Mouse (Mus musculus) common myeloid progenitor, adult 5-6 weeks (primary cell): Measurements from ENCODE around the gene Ormdl3. TPM values are rescaled to one million over a fixed set of nuclear protein-coding genes. Genes with fewer than 3 reads are reported as not detected.

Experiments used
- ATAC-seq: replicated peaks from 2 replicates; pipeline ENCODE4 v1.8.0; 2016; ENCODE audit warnings: low read depth, mild to moderate bottlenecking, moderate TSS enrichment, inconsistent platforms; ENCODE audit not compliant: poor library complexity, severe bottlenecking
- total RNA-seq: library from RNA; stranded (forward); fragments of 200-1000, 187-1606 nt; gene quantifications from 2 replicates; pipeline ENCODE4 v1.2.3, GENCODE M21; 2017

The Ormdl3 gene
- total RNA-seq, 1 experiment from 2014 or later, result 19.2 TPM

- no peak for ATAC-seq
Measured at GRCm38 (mm10) chr11:98560942-98561341, 26.2 kb downstream of the Ormdl3 start.

GRCm38 (mm10) chr11:98555124-98555700 is 32.0 kb downstream of the Ormdl3 start:
- peak; percentile 40; the same call in 1 of the 2 replicates for ATAC-seq

GRCm38 (mm10) chr11:98553966-98554365 is 33.2 kb downstream of the Ormdl3 start:
- ATAC-seq, result no peak

- peak; percentile 88 for ATAC-seq
Measured at GRCm38 (mm10) chr11:98550975-98551828, 36.0 kb downstream of the Ormdl3 start, which contains the start of gene Zpbp2. Zpbp2 (plus strand) TSS chr11:98551097.

- ATAC-seq, result no peak
Measured at GRCm38 (mm10) chr11:98550311-98550974, 36.7 kb downstream of the Ormdl3 start.

- ATAC-seq, result no peak
Measured at GRCm38 (mm10) chr11:98549363-98549762, 37.8 kb downstream of the Ormdl3 start.

GRCm38 (mm10) chr11:98547308-98547693 is 39.9 kb downstream of the Ormdl3 start:
- no peak for ATAC-seq

GRCm38 (mm10) chr11:98546529-98547307 is 40.5 kb downstream of the Ormdl3 start:
- no peak for ATAC-seq

GRCm38 (mm10) chr11:98545711-98546231 is 41.4 kb downstream of the Ormdl3 start, which contains the start of gene Ikzf3:
Ikzf3 (minus strand) TSS chr11:98546031.
- 0 out of 2 replicates have a peak, but pooled peaks have one; percentile 20 for ATAC-seq

- no peak for ATAC-seq
Measured at GRCm38 (mm10) chr11:98544890-98545677, 42.1 kb downstream of the Ormdl3 start.

- ATAC-seq, result no peak
Measured at GRCm38 (mm10) chr11:98543414-98543813, 43.8 kb downstream of the Ormdl3 start.

- ATAC-seq, result no peak
Measured at GRCm38 (mm10) chr11:98542553-98542952, 44.6 kb downstream of the Ormdl3 start.

- no peak for ATAC-seq
Measured at GRCm38 (mm10) chr11:98540319-98540718, 46.8 kb downstream of the Ormdl3 start.

- no peak for ATAC-seq
Measured at GRCm38 (mm10) chr11:98537480-98538034, 49.6 kb downstream of the Ormdl3 start.

Other genes with a start within 250 kb of the Ormdl3 start
- gene Ppp1r1b, start 239.0 kb downstream of the Ormdl3 start, total RNA-seq, result not detected in 2 replicates
- 10.2 and 14.2 TPM in 2 replicates for gene Stard3, start 229.0 kb downstream of the Ormdl3 start, total RNA-seq
- gene Tcap, start 203.6 kb downstream of the Ormdl3 start, total RNA-seq, result not detected in 2 replicates
- not detected in 2 replicates for gene Pnmt, start 200.9 kb downstream of the Ormdl3 start, total RNA-seq
- 0.34 and 4.8 TPM in 2 replicates for gene Pgap3, start 186.9 kb downstream of the Ormdl3 start, total RNA-seq
- gene Erbb2, start 174.9 kb downstream of the Ormdl3 start, total RNA-seq, result not detected in 2 replicates
- 16.1 and 24.4 TPM in 2 replicates for gene Mien1, start 148.4 kb downstream of the Ormdl3 start, total RNA-seq
- gene Grb7, start 141.0 kb downstream of the Ormdl3 start, total RNA-seq, result not detected in 2 replicates
- 0.15 TPM in 1 of 2 replicates, not detected in the other for gene Ikzf3, start 41.3 kb downstream of the Ormdl3 start, total RNA-seq
- 0.59 and 2.8 TPM in 2 replicates for gene Zpbp2, start 36.3 kb downstream of the Ormdl3 start, total RNA-seq
- gene Lrrc3c, start 10.9 kb upstream of the Ormdl3 start, total RNA-seq, result not detected in 2 replicates
- 5.8 and 9.3 TPM in 2 replicates for gene Gm12355, start 38.3 kb upstream of the Ormdl3 start, total RNA-seq
- gene Gsdma3, start 39.0 kb upstream of the Ormdl3 start, total RNA-seq, result not detected in 2 replicates
- not detected in 2 replicates for gene Gsdma2, start 59.4 kb upstream of the Ormdl3 start, total RNA-seq
- 0.05 TPM in 1 of 2 replicates, not detected in the other for gene Gsdma, start 77.0 kb upstream of the Ormdl3 start, total RNA-seq
- gene Psmd3, start 95.2 kb upstream of the Ormdl3 start, total RNA-seq, result 53.7 and 88.9 TPM in 2 replicates
- gene Csf3, start 113.9 kb upstream of the Ormdl3 start, total RNA-seq, result not detected in 2 replicates
- 39.5 and 43.7 TPM in 2 replicates for gene Med24, start 142.1 kb upstream of the Ormdl3 start, total RNA-seq
- 23.6 and 33.2 TPM in 2 replicates for gene Thra, start 153.3 kb upstream of the Ormdl3 start, total RNA-seq
- gene Nr1d1, start 188.0 kb upstream of the Ormdl3 start, total RNA-seq, result 0.58 and 1.6 TPM in 2 replicates
- 72.8 and 88.2 TPM in 2 replicates for gene Msl1, start 208.1 kb upstream of the Ormdl3 start, total RNA-seq
- 39.5 and 46.5 TPM in 2 replicates for gene Casc3, start 217.5 kb upstream of the Ormdl3 start, total RNA-seq
- 0.53 and 0.64 TPM in 2 replicates for gene Rapgefl1, start 249.4 kb upstream of the Ormdl3 start, total RNA-seq